Mouse (Mus musculus) liver, postnatal 0 days (tissue): ENCODE data around the gene Adamts7. TPM values are rescaled to one million over a fixed set of nuclear protein-coding genes. Genes with fewer than 3 reads are reported as not detected.
A peak's percentile ranks its signal among the peaks of the same experiment; 100 is the strongest.

ENCODE experiments used
- ATAC-seq: fragments of 200-750 bp; cut with Nextera tagmentation; 2 replicates; pipeline ENCODE4 v1.8.0; 2017; ENCODE audit warnings: mild to moderate bottlenecking, moderate library complexity
- DNase-seq: peaks from one replicate; pipeline ENCODE4 v3.0.0-alpha.2; 2016
- H3K27ac ChIP-seq: fragments of 300-500 bp; sonication (generic); 2 replicates; pipeline ENCODE4 v1.5.1; 2014; ENCODE audit warnings: antibody characterized with exemption, moderate library complexity, mild to moderate bottlenecking, low read depth
- H3K27me3 ChIP-seq: fragments of 300-500 bp; sonication (generic); 2 replicates; pipeline ENCODE4 v1.6.1; 2014; ENCODE audit warnings: low read length, control low read depth, mixed read lengths; ENCODE audit not compliant: insufficient read depth
- H3K36me3 ChIP-seq: fragments of 300-500 bp; sonication (generic); replicated peaks from 2 replicates; pipeline ENCODE4 v1.6.1; 2014; ENCODE audit warnings: mild to moderate bottlenecking, control low read depth, low read length, moderate library complexity, mixed read lengths; ENCODE audit not compliant: insufficient read depth
- H3K4me1 ChIP-seq: fragments of 300-500 bp; sonication (generic); 2 replicates; pipeline ENCODE4 v1.6.1; 2014; ENCODE audit warnings: antibody characterized with exemption, mild to moderate bottlenecking, control low read depth; ENCODE audit not compliant: insufficient read depth
- H3K4me2 ChIP-seq: fragments of 300-500 bp; sonication (generic); 2 replicates; pipeline ENCODE4 v1.6.1; 2014; ENCODE audit warnings: low read depth, mild to moderate bottlenecking, low read length, moderate library complexity, mixed read lengths
- H3K4me3 ChIP-seq: fragments of 300-500 bp; sonication (generic); 2 replicates; pipeline ENCODE4 v1.5.1; 2014; ENCODE audit warnings: low read depth, low read length
- H3K9ac ChIP-seq: fragments of 300-500 bp; sonication (generic); replicated peaks from 2 replicates; pipeline ENCODE4 v1.6.1; 2014; ENCODE audit warnings: mild to moderate bottlenecking, moderate library complexity
- H3K9me3 ChIP-seq: fragments of 300-500 bp; sonication (generic); 2 replicates; pipeline ENCODE4 v1.6.1; 2016; ENCODE audit warnings: mild to moderate bottlenecking, control low read depth, low read length, mixed read lengths
- CTCF ChIP-seq: sonication (generic); IDR thresholded peaks from 2 replicates; pipeline ENCODE4 v1.5.1; 2016; ENCODE audit warnings: antibody characterized with exemption, low read depth
- EP300 ChIP-seq: IDR thresholded peaks from 2 replicates; pipeline ENCODE4 v1.6.1; 2016; ENCODE audit warnings: antibody characterized with exemption, low read depth, mild to moderate bottlenecking
- WGBS: fragments of 180-500 bp; shearing (Covaris S2); extraction: QIAGEN DNeasy Blood & Tissue Kit; methylation state at CpG from one replicate; pipeline ENCODE4 v1.1.7; 2014; ENCODE audit not compliant: insufficient replicate concordance; 5-methylcytosine and 5-hydroxymethylcytosine counted together
- polyA plus RNA-seq: library from polyadenylated mRNA; unstranded; fragments of >200 nt; fragmentation: Nextera tagmentation; extraction: Ambion mirVana; gene quantifications from 2 replicates; pipeline ENCODE4 v1.2.1, GENCODE M21; 2015

The Adamts7 gene
- polyA plus RNA-seq, 1 experiment from 2014 or later: 2.0 TPM

DNA sequence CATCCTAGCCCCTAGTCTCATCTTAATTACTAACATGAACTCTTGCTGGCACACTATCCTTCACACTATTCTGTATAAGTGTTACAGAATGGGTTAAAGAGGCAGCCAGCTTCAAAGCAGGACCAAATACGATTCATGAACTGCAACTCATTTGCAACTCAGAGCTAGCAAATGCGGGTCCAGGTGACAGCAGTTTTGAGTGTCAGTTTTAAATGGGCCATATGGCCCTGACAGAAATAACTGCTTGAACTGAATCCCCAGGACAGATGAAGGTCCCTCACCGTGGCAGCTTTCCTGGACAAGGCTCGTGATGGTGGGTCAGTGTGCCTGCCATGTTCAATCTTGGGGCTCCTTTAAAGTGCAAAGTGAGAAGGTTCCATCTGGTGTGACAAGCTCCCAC lies 7.1 kb downstream of the Adamts7 start:
- Histone ChIP-seq H3K4me3 (no peak overlapping the region), H3K27me3 (0 out of 2 replicates have a peak, but pooled peaks cover 2% of the 10 kb centered on the region), H3K27ac (no peak overlapping the region), H3K9ac (no peak overlapping the region), H3K4me1 (0 out of 2 replicates have a peak, but pooled peaks cover 2% of the 10 kb centered on the region), H3K36me3 (no peaks in the 10 kb centered on the region), H3K9me3 (no peaks in the 10 kb centered on the region), H3K4me2 (no peak overlapping the region)
- TF ChIP-seq CTCF: no peak
- no peak for TF ChIP-seq EP300
- DNase-seq (no peak), ATAC-seq (no peak)
- WGBS: 77% methylated on average over 4 of the region's 4 CpGs

DNA sequence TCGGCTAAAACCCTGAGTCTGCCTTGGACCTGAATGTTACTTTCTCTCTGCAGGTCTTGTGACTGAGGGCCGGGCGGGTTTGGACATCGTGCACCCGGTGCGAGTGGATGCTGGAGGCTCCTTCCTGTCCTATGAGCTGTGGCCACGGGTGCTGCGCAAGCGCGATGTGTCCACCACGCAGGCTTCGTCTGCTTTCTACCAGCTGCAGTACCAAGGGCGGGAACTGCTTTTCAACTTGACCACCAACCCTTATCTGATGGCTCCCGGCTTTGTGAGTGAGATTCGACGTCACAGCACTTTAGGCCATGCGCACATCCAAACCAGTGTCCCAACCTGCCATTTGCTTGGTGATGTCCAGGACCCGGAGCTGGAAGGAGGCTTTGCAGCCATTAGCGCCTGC lies 8.6 kb downstream of the Adamts7 start:
- WGBS: 88% methylated on average over 19 of the region's 19 CpGs
- Histone ChIP-seq H3K27ac (no peak overlapping the region), H3K36me3 (no peaks in the 10 kb centered on the region), H3K9ac (no peak overlapping the region), H3K4me2 (no peak overlapping the region), H3K4me1 (no peaks in the 10 kb centered on the region), H3K27me3 (no peaks in the 10 kb centered on the region), H3K4me3 (no peak overlapping the region), H3K9me3 (no peaks in the 10 kb centered on the region)
- ATAC-seq (no peak), DNase-seq (no peak)
- TF ChIP-seq EP300 (no peak), CTCF (no peak)

DNA sequence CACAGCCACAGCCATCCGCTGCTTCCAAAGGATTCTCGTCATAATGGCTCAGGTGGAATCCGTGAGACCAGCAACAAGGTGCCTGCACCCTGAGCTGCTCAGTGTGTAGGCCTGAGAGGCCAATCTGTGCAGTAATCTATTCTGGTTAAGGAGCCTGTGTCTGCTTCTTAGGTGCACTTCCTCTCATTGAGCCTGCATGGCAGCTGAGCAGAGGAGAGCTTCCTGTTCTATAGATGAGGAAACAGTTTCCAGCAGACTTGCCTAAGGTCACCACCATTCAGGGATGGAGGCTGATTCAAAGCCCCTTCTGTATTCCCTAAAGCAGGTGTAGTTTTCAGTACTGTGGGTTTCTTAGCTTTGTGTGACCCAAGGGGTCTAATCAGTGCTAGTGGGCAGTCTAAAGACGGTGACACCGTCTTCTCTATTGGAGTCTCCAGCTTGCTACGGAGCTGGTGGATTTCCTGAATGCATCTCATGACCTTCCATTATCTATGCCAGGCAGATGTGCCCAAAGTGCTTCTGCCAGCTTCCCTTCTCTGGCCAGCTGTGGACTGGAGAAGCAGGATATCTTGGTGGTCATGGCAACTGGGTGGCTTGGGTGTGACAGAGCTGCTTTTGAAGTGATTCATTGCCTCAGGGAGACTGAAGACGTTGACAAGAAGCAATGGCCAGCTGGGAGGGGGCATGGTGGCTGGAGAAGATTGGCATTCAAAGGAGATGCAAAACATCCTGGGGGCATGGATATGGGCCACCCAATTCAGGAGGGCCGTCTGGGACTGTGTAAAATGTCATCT lies 9.9 kb downstream of the Adamts7 start:
- H3K4me3 ChIP-seq: no peak overlapping the region
- no peak overlapping the region for H3K9ac ChIP-seq
- H3K4me1 ChIP-seq: no peaks in the 10 kb centered on the region
- H3K9me3 ChIP-seq: no peaks in the 10 kb centered on the region
- DNase-seq: no peak
- 65% methylated on average over 8 of the region's 8 CpGs for WGBS
- no peak overlapping the region for H3K27ac ChIP-seq
- H3K27me3 ChIP-seq: no peaks in the 10 kb centered on the region
- TF ChIP-seq CTCF (no peak), EP300 (no peak)
- no peak overlapping the region for H3K4me2 ChIP-seq
- no peaks in the 10 kb centered on the region for H3K36me3 ChIP-seq
- peak; percentile 29; the same call in 1 of the 2 replicates for ATAC-seq

DNA sequence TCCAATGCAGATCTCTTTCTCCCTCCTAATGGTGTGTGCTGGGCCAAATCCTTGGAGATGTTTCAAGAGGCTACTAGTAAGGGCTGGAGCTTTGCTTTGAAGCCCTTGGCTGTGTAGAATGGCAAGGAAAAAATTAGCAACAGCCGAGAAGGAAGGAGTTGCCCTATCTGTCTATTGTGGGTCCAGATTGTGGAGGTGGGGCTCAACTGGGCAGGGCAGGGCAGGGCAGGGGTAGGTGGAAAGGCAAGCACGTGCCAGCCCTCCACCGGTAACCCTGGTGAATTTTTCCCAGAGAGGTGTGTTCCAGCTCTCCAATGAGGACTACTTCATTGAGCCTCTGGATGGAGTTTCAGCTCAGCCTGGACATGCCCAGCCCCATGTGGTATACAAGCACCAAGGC lies 10.5 kb downstream of the Adamts7 start:
- no peak overlapping the region for H3K4me2 ChIP-seq
- WGBS: 69% methylated on average over 3 of the region's 3 CpGs
- no peak overlapping the region for H3K4me3 ChIP-seq
- no peak overlapping the region for H3K27ac ChIP-seq
- H3K27me3 ChIP-seq: no peaks in the 10 kb centered on the region
- H3K36me3 ChIP-seq: no peaks in the 10 kb centered on the region
- no peak for TF ChIP-seq EP300
- no peak for TF ChIP-seq CTCF
- H3K9ac ChIP-seq: no peak overlapping the region
- H3K4me1 ChIP-seq: no peaks in the 10 kb centered on the region
- ATAC-seq: no peak
- H3K9me3 ChIP-seq: no peaks in the 10 kb centered on the region
- DNase-seq: no peak

DNA sequence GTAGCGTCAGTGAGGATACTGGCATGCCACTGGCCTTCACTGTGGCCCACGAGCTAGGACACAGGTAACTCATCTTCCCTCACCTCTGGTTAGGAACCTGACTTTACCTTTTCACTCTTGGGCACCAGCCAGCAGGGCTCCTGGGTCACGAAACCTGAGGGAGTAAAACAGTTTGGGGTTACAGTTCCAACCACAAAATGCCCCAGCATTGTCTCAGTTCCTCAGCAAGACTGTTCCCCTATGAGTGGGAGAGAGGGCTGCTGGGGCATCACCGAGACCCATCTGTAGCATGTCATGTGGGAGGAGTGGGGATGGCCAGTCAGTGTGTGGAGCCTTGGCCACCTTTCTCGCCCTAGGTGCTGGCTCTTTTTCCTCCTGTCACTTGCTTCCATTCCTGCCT lies 16.5 kb downstream of the Adamts7 start:
- no peak overlapping the region for H3K27ac ChIP-seq
- H3K4me2 ChIP-seq: no peak overlapping the region
- no peaks in the 10 kb centered on the region for H3K9me3 ChIP-seq
- no peak for DNase-seq
- no peak for TF ChIP-seq EP300
- no peak for TF ChIP-seq CTCF
- H3K9ac ChIP-seq: no peak overlapping the region
- no peaks in the 10 kb centered on the region for H3K27me3 ChIP-seq
- H3K36me3 ChIP-seq: no peaks in the 10 kb centered on the region
- peaks cover 2% of the 10 kb centered on the region; the same call in 1 of the 2 replicates for H3K4me1 ChIP-seq
- ATAC-seq: no peak
- no peak overlapping the region for H3K4me3 ChIP-seq
- 70% methylated on average over 5 of the region's 5 CpGs for WGBS

DNA sequence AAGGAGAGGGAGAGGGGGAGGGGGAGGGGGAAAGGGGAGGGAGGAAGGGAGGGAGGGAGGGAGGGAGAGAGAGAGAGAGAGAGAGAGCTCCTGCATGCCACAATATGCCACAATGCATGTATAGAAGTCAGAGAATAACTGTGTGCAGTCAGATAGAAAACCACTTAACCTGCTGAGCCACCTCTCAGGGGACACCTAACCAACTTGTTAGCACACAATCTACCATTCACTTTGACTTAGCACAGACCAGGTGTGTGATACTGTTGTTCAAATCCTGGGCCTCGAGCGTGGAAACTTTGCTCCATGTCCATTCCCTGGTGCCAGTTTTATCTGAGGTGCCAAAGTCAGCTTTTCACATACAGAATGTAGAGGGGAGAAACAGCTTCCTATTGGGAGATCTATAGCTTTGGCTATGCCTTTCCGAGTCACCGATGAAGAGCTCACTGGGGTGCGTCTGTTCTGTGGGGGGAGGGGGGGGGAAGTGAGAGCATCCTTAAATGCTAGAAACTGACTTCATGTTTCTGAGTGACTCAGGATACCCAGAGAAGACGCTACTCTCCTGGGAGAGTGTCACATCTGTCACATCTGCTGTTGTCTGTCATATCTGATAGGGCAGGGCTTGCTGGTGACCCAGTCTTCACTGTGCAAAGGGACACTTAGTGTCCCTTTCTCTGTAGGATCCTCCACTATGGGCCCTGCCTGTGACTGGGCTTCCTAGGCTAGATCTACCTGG lies 19.0 kb downstream of the Adamts7 start:
- TF ChIP-seq EP300: no peak
- no peak for TF ChIP-seq CTCF
- no peaks in the 10 kb centered on the region for H3K27me3 ChIP-seq
- WGBS: 70% methylated on average over 6 of the region's 6 CpGs

More for the DNA sequence above, 19.0 kb downstream of the Adamts7 start:
- DNase-seq: no peak
- Histone ChIP-seq H3K4me3 (no peak overlapping the region), H3K36me3 (no peaks in the 10 kb centered on the region), H3K27ac (no peak overlapping the region), H3K4me2 (no peak overlapping the region), H3K4me1 (peaks cover 2% of the 10 kb centered on the region; the same call in 1 of the 2 replicates), H3K9ac (no peak overlapping the region), H3K9me3 (no peaks in the 10 kb centered on the region)
- ATAC-seq: no peak
